Mouse (Mus musculus) megakaryocyte, embryonic 14.5 days (primary cell): ENCODE results near the gene Mosmo.

Experiments
- FLI1 ChIP-seq: IDR thresholded peaks from 2 replicates; pipeline ENCODE4 v1.6.1; 2012; ENCODE audit warnings: low read length, inconsistent platforms, mixed read lengths
- GATA1 ChIP-seq: IDR thresholded peaks from 3 replicates; pipeline ENCODE4 v1.6.1; 2012; ENCODE audit warnings: mixed read lengths, low read length, inconsistent platforms, borderline replicate concordance

DNA sequence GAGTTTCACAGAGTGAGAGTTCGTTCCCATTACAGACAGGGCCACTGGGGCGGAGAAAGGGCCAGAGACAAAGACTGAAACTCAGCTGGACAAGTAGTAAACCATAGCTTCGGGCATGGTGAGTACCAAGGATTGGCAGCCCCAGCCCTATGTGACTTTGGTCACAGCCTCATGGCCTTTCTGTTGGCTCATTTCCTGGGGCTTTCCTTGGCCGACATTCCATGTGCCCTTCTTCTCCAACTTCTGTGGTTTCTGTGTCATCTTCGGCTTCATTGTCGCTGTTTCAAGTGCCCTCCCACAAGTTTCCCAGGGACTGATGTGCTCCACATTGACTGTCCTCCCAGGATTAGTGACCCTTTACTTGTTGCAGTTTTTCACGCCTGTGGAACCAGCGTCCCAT is 44.0 kb downstream of the Mosmo start:
- no peak for TF ChIP-seq GATA1
- no peak for TF ChIP-seq FLI1
